Comparison of ENCODE assay signal across 12 mouse cellular contexts in the genomic region with DNA sequence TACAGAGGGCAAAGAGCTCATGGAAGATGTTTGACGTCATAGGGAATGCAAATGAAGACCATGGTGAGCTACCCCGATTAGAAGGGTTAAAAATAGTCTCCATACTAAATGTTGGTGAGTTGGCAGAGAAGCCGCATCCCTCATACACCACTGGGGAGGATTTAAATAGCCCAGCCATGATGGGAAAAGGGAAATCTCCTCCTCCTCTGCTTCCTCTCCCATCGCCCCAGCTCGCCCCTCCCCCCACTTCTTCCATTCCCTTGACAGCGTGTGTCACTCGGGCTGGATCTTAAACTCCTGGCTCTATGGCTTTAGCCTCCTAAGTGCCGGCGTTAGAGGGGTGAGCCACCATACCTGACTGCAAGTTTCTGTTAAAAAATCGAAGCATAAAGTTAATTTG.
"Had no signal": no experiment of that assay in that cellular context is flagged by ENCODE, and none has a peak within 500 bp of the region (broad histone marks: within the 10 kb centered on the region; RNA-seq: fewer than 3 reads in every experiment).

No protein-coding gene starts in this region.

- H3K9ac ChIP-seq: limb, embryonic 15.5 days; liver, embryonic 12.5 days; lung, embryonic 14.5 days; midbrain, embryonic 12.5 days had no signal

- H3K4me2 ChIP-seq: limb, embryonic 15.5 days; liver, embryonic 12.5 days; lung, embryonic 14.5 days; midbrain, embryonic 12.5 days had no signal

- H3K4me3 ChIP-seq: limb, embryonic 15.5 days; liver, embryonic 12.5 days; midbrain, embryonic 12.5 days; myocyte had no signal

- H3K27ac ChIP-seq: limb, embryonic 15.5 days; liver, embryonic 12.5 days; midbrain, embryonic 12.5 days had no signal

- ATAC-seq: liver, embryonic 12.5 days had no signal

- H3K27me3 ChIP-seq: limb, embryonic 15.5 days; liver, embryonic 12.5 days had no signal

- H3K36me3 ChIP-seq: limb, embryonic 15.5 days; liver, embryonic 12.5 days; midbrain, embryonic 12.5 days had no signal

- H3K9me3 ChIP-seq: limb, embryonic 15.5 days; liver, embryonic 12.5 days; midbrain, embryonic 12.5 days had no signal

- DNase-seq: kidney, postnatal 25 days; lung, embryonic 14.5 days; lung, postnatal 10 days; lung, postnatal 4 days; right cerebral cortex, postnatal 4 days; spleen, adult 18-20 months; thymus, adult 2 months; thymus, postnatal 36 days had no signal
